Mouse (Mus musculus): ENCODE measurements at regions not wholly inside any gene's neighbourhood (a gene's known extent, or its start where the extent isn't known, plus 50 kb on each side); places are given as distances from the start of the nearest gene placed in this dataset.

GRCm38 (mm10) chr14:17089089-17089634 lies 270.2 kb upstream of the Rarb start:
- DNase-seq (ENCODE audit: low read depth in 3 of 3, low spot score in 3 of 3) (no peak), ATAC-seq (ENCODE audit: insufficient read depth) (no peak)
- no peaks in the 10 kb centered on the region for H3K4me1 ChIP-seq (replicated peaks; ENCODE audit: control insufficient read depth in 2 of 2, insufficient read depth in 2 of 2, low read length in 1 of 2)
- H3K27me3 ChIP-seq (ENCODE audit: control insufficient read depth, insufficient read depth, low read length), result no peaks in the 10 kb centered on the region
- H3K9me3 ChIP-seq (ENCODE audit: control insufficient read depth, low read length), result no peaks in the 10 kb centered on the region
- no peak overlapping the region for H3K9ac ChIP-seq (replicated peaks)
- H3K36me3 ChIP-seq (replicated peaks; ENCODE audit: control insufficient read depth, insufficient read depth, low read depth), result no peaks in the 10 kb centered on the region
- H3K27ac ChIP-seq, result no peak overlapping the region
- TF ChIP-seq CTCF (IDR thresholded peaks at IDR 0.05; ENCODE audit: low read depth), result no peak
- TF ChIP-seq EP300 (IDR thresholded peaks at IDR 0.05; ENCODE audit: low read depth), result no peak
- H3K4me2 ChIP-seq (ENCODE audit: low read depth), result no peak overlapping the region
- H3K4me3 ChIP-seq (ENCODE audit: insufficient read depth in 1 of 2, low read depth in 2 of 2, low read length in 2 of 2), result no peak overlapping the region

GRCm38 (mm10) chr14:17087828-17088227 lies 268.9 kb upstream of the Rarb start:
- DNase-seq (ENCODE audit: low read depth in 3 of 3, low spot score in 3 of 3) (no peak), ATAC-seq (ENCODE audit: insufficient read depth) (no peak)
- H3K36me3 ChIP-seq (replicated peaks; ENCODE audit: control insufficient read depth, insufficient read depth, low read depth), result no peaks in the 10 kb centered on the region
- H3K4me1 ChIP-seq (replicated peaks; ENCODE audit: control insufficient read depth in 2 of 2, insufficient read depth in 2 of 2, low read length in 1 of 2), result no peaks in the 10 kb centered on the region
- TF ChIP-seq EP300 (IDR thresholded peaks at IDR 0.05; ENCODE audit: low read depth), result no peak
- TF ChIP-seq CTCF (IDR thresholded peaks at IDR 0.05; ENCODE audit: low read depth), result no peak
- H3K9ac ChIP-seq (replicated peaks), result no peak overlapping the region
- no peaks in the 10 kb centered on the region for H3K9me3 ChIP-seq (ENCODE audit: control insufficient read depth, low read length)
- H3K4me2 ChIP-seq (ENCODE audit: low read depth), result no peak overlapping the region
- WGBS (ENCODE audit: insufficient replicate concordance), result 46% methylated on average over 1 of the region's 1 CpGs
- no peak overlapping the region for H3K4me3 ChIP-seq (ENCODE audit: insufficient read depth in 1 of 2, low read depth in 2 of 2, low read length in 2 of 2)
- H3K27me3 ChIP-seq (ENCODE audit: control insufficient read depth, insufficient read depth, low read length), result no peaks in the 10 kb centered on the region
- H3K27ac ChIP-seq, result no peak overlapping the region

GRCm38 (mm10) chr14:17083907-17084306 lies 265.0 kb upstream of the Rarb start:
- Histone ChIP-seq H3K4me1 (replicated peaks; ENCODE audit: control insufficient read depth in 2 of 2, insufficient read depth in 2 of 2, low read length in 1 of 2) (no peaks in the 10 kb centered on the region), H3K9me3 (ENCODE audit: control insufficient read depth, low read length) (no peaks in the 10 kb centered on the region), H3K27me3 (ENCODE audit: control insufficient read depth, insufficient read depth, low read length) (no peaks in the 10 kb centered on the region), H3K4me2 (ENCODE audit: low read depth) (no peak overlapping the region), H3K36me3 (replicated peaks; ENCODE audit: control insufficient read depth, insufficient read depth, low read depth) (no peaks in the 10 kb centered on the region), H3K27ac (no peak overlapping the region), H3K9ac (replicated peaks) (no peak overlapping the region), H3K4me3 (ENCODE audit: insufficient read depth in 1 of 2, low read depth in 2 of 2, low read length in 2 of 2) (no peak overlapping the region)
- TF ChIP-seq EP300 (IDR thresholded peaks at IDR 0.05; ENCODE audit: low read depth) (no peak), CTCF (IDR thresholded peaks at IDR 0.05; ENCODE audit: low read depth) (no peak)
- no peak for DNase-seq (ENCODE audit: low read depth in 3 of 3, low spot score in 3 of 3)
- no peak for ATAC-seq (ENCODE audit: insufficient read depth)
- WGBS (ENCODE audit: insufficient replicate concordance), result 50% methylated on average over 2 of the region's 2 CpGs

- WGBS (ENCODE audit: insufficient replicate concordance), result 11% methylated on average over 2 of the region's 2 CpGs
- TF ChIP-seq CTCF (IDR thresholded peaks at IDR 0.05; ENCODE audit: low read depth) (no peak), EP300 (IDR thresholded peaks at IDR 0.05; ENCODE audit: low read depth) (no peak)
- Histone ChIP-seq H3K4me3 (ENCODE audit: insufficient read depth in 1 of 2, low read depth in 2 of 2, low read length in 2 of 2) (no peak overlapping the region), H3K27ac (no peak overlapping the region), H3K9me3 (ENCODE audit: control insufficient read depth, low read length) (no peaks in the 10 kb centered on the region), H3K4me1 (replicated peaks; ENCODE audit: control insufficient read depth in 2 of 2, insufficient read depth in 2 of 2, low read length in 1 of 2) (no peaks in the 10 kb centered on the region), H3K9ac (replicated peaks) (no peak overlapping the region), H3K36me3 (replicated peaks; ENCODE audit: control insufficient read depth, insufficient read depth, low read depth) (no peaks in the 10 kb centered on the region), H3K4me2 (ENCODE audit: low read depth) (no peak overlapping the region), H3K27me3 (ENCODE audit: control insufficient read depth, insufficient read depth, low read length) (no peaks in the 10 kb centered on the region)
- no peak for ATAC-seq (ENCODE audit: insufficient read depth)
- DNase-seq (ENCODE audit: low read depth in 3 of 3, low spot score in 3 of 3), result no peak
Observed at GRCm38 (mm10) chr14:17081904-17082303, 262.9 kb upstream of the Rarb start.

GRCm38 (mm10) chr14:17079513-17079912 lies 260.6 kb upstream of the Rarb start:
- Histone ChIP-seq H3K36me3 (replicated peaks; ENCODE audit: control insufficient read depth, insufficient read depth, low read depth) (no peaks in the 10 kb centered on the region), H3K9ac (replicated peaks) (no peak overlapping the region), H3K4me1 (replicated peaks; ENCODE audit: control insufficient read depth in 2 of 2, insufficient read depth in 2 of 2, low read length in 1 of 2) (no peaks in the 10 kb centered on the region), H3K4me2 (ENCODE audit: low read depth) (no peak overlapping the region), H3K9me3 (ENCODE audit: control insufficient read depth, low read length) (no peaks in the 10 kb centered on the region), H3K27me3 (ENCODE audit: control insufficient read depth, insufficient read depth, low read length) (no peaks in the 10 kb centered on the region), H3K4me3 (ENCODE audit: insufficient read depth in 1 of 2, low read depth in 2 of 2, low read length in 2 of 2) (no peak overlapping the region), H3K27ac (no peak overlapping the region)
- TF ChIP-seq EP300 (IDR thresholded peaks at IDR 0.05; ENCODE audit: low read depth) (no peak), CTCF (IDR thresholded peaks at IDR 0.05; ENCODE audit: low read depth) (no peak)
- no peak for ATAC-seq (ENCODE audit: insufficient read depth)
- WGBS (ENCODE audit: insufficient replicate concordance), result 38% methylated on average over 2 of the region's 2 CpGs
- no peak for DNase-seq (ENCODE audit: low read depth in 3 of 3, low spot score in 3 of 3)
